Mouse (Mus musculus): Measurements from ENCODE around the gene Tctn3. TPM values are rescaled to one million over a fixed set of nuclear protein-coding genes. Genes with fewer than 3 reads are reported as not detected.

Tctn3 gene
- total and polyA plus RNA-seq, 2 experiments from 2014 or later: 15.9 to 28.7 TPM

- Histone ChIP-seq H3K4me1 (ENCODE audit: insufficient read depth, low read length) (no peaks in the 10 kb centered on the region), H3K9ac (replicated peaks; ENCODE audit: low read length, poor library complexity, severe bottlenecking) (no peak overlapping the region), H3K9me3 (ENCODE audit: low read length) (no peaks in the 10 kb centered on the region), H3K4me3 (ENCODE audit: low read depth, low read length) (no peak overlapping the region), H3K4me2 (ENCODE audit: low read depth, low read length, poor library complexity, severe bottlenecking) (no peak overlapping the region), H3K27ac (ENCODE audit: low read depth, low read length) (no peak overlapping the region), H3K27me3 (ENCODE audit: insufficient read depth, low read length) (no peaks in the 10 kb centered on the region), H3K36me3 (ENCODE audit: insufficient read depth, low read length) (peaks cover 59% of the 10 kb centered on the region)
- TF ChIP-seq CTCF (IDR thresholded peaks at IDR 0.05): no peak
- DNase-seq (ENCODE audit: low spot score): no peak
- no peak for ATAC-seq (ENCODE audit: low FRiP score)
- WGBS: 94% methylated on average over 14 of the region's 14 CpGs
These were observed 58.8 kb downstream of the Tctn3 start for GRCm38 (mm10) chr19:40553014-40553789.

DNA sequence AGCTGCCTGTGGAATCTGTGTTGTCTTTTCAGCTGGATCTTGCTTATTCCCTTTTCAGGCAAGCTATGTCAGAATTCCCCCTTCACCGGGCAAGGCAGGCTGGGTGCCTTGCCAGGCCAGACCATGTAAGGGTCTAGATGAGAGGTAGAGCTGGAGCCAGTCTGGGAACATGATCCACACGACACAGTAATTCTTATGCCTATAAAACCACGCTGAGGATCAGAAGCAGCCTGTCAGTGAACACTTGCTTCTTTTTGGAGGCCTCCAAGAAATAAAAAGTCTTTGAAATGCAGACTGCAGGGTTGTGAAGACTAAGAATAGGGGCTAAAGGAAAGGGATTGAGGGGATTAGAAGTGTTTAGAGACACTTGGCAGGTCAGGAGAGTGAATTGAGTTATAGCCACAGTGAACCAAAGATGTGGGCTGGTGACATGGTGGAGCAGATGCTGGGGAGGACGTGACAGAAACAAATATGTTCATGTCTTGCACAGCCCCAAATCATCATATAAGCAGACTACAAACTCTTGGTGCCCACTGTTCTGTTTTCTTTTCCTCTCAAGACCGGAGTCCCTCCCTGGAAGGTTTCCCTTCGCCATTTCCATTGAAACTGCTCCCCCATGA lies 62.4 kb downstream of the Tctn3 start:
- no peak overlapping the region for H3K4me3 ChIP-seq (ENCODE audit: low read depth, low read length)
- H3K9me3 ChIP-seq (ENCODE audit: low read length): no peaks in the 10 kb centered on the region
- H3K4me1 ChIP-seq (ENCODE audit: insufficient read depth, low read length): no peaks in the 10 kb centered on the region
- ATAC-seq (ENCODE audit: low FRiP score) (no peak), DNase-seq (ENCODE audit: low spot score) (no peak)
- WGBS: 34% methylated on average over 6 of the region's 6 CpGs
- H3K27me3 ChIP-seq (ENCODE audit: insufficient read depth, low read length): no peaks in the 10 kb centered on the region
- no peak overlapping the region for H3K27ac ChIP-seq (ENCODE audit: low read depth, low read length)
- H3K4me2 ChIP-seq (ENCODE audit: low read depth, low read length, poor library complexity, severe bottlenecking): no peak overlapping the region
- peaks cover 33% of the 10 kb centered on the region for H3K36me3 ChIP-seq (ENCODE audit: insufficient read depth, low read length)
- TF ChIP-seq CTCF (IDR thresholded peaks at IDR 0.05): no peak
- no peak overlapping the region for H3K9ac ChIP-seq (replicated peaks; ENCODE audit: low read length, poor library complexity, severe bottlenecking)

- DNase-seq (ENCODE audit: low spot score) (no peak), ATAC-seq (ENCODE audit: low FRiP score) (no peak)
- Histone ChIP-seq H3K4me1 (ENCODE audit: insufficient read depth, low read length) (no peaks in the 10 kb centered on the region), H3K9ac (replicated peaks; ENCODE audit: low read length, poor library complexity, severe bottlenecking) (no peak overlapping the region), H3K27me3 (ENCODE audit: insufficient read depth, low read length) (no peaks in the 10 kb centered on the region), H3K36me3 (ENCODE audit: insufficient read depth, low read length) (peaks cover 27% of the 10 kb centered on the region), H3K27ac (ENCODE audit: low read depth, low read length) (no peak overlapping the region), H3K9me3 (ENCODE audit: low read length) (no peaks in the 10 kb centered on the region), H3K4me3 (ENCODE audit: low read depth, low read length) (no peak overlapping the region), H3K4me2 (ENCODE audit: low read depth, low read length, poor library complexity, severe bottlenecking) (no peak overlapping the region)
- 26% methylated on average over 5 of the region's 5 CpGs for WGBS
- TF ChIP-seq CTCF (IDR thresholded peaks at IDR 0.05): peak; percentile 22; the same call in 1 of the 2 replicates
These were observed 63.1 kb downstream of the Tctn3 start for GRCm38 (mm10) chr19:40548796-40549515.

DNA sequence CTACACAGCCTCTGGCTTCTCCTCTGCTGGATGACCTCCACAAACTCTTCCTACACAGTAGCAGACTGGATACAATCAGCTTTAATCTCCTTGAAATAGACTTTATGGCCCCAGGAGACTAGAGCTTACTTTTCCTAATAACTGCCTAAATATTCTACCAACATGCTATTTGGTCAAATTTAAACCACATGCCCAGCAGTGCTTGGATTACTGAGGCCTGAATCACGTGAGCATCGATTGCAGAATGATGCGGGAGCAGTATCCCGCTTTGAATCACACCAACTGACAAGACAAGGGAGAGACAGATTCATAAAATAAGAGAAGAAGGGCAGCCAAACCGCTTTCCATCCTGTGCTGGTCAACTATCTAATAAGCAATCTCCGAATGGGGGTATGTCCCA lies 63.6 kb downstream of the Tctn3 start:
- Histone ChIP-seq H3K9me3 (ENCODE audit: low read length) (no peaks in the 10 kb centered on the region), H3K9ac (replicated peaks; ENCODE audit: low read length, poor library complexity, severe bottlenecking) (no peak overlapping the region), H3K36me3 (ENCODE audit: insufficient read depth, low read length) (peaks cover 21% of the 10 kb centered on the region), H3K4me1 (ENCODE audit: insufficient read depth, low read length) (no peaks in the 10 kb centered on the region), H3K27ac (ENCODE audit: low read depth, low read length) (no peak overlapping the region), H3K27me3 (ENCODE audit: insufficient read depth, low read length) (no peaks in the 10 kb centered on the region), H3K4me2 (ENCODE audit: low read depth, low read length, poor library complexity, severe bottlenecking) (no peak overlapping the region), H3K4me3 (ENCODE audit: low read depth, low read length) (no peak overlapping the region)
- WGBS: 69% methylated on average over 6 of the region's 6 CpGs
- TF ChIP-seq CTCF (IDR thresholded peaks at IDR 0.05): no peak
- ATAC-seq (ENCODE audit: low FRiP score) (no peak), DNase-seq (ENCODE audit: low spot score) (no peak)

Other genes starting within 250 kb of the Tctn3 start
- gene Sorbs1, start 98.5 kb downstream of the Tctn3 start, total RNA-seq (2014; rRNA removed): 53.1 and 74.1 TPM in 2 replicates
- gene Sorbs1, start 98.5 kb downstream of the Tctn3 start, polyA plus RNA-seq (2015; fragmentation: Nextera tagmentation; extraction: Ambion mirVana): 55.6 and 60.4 TPM in 2 replicates
- gene Aldh18a1, start 23.8 kb downstream of the Tctn3 start, total RNA-seq (2014; rRNA removed): 67.4 and 73.6 TPM in 2 replicates
- gene Aldh18a1, start 23.8 kb downstream of the Tctn3 start, polyA plus RNA-seq (2015; fragmentation: Nextera tagmentation; extraction: Ambion mirVana): 28.9 and 31.4 TPM in 2 replicates
- gene Entpd1, start 133 bp upstream of the Tctn3 start, total RNA-seq (2014; rRNA removed): 9.6 and 13.3 TPM in 2 replicates
- gene Entpd1, start 133 bp upstream of the Tctn3 start, polyA plus RNA-seq (2015; fragmentation: Nextera tagmentation; extraction: Ambion mirVana): 6.9 and 7.3 TPM in 2 replicates
- gene Cc2d2b, start 136.5 kb upstream of the Tctn3 start, total RNA-seq (2014; rRNA removed): 0.57 TPM in 1 of 2 replicates, not detected in the other
- gene Cc2d2b, start 136.5 kb upstream of the Tctn3 start, polyA plus RNA-seq (2015; fragmentation: Nextera tagmentation; extraction: Ambion mirVana): 0.28 and 0.31 TPM in 2 replicates
- 12.5 and 16.6 TPM in 2 replicates for gene Ccnj, start 219.0 kb upstream of the Tctn3 start, total RNA-seq (2014; rRNA removed)
- gene Ccnj, start 219.0 kb upstream of the Tctn3 start, polyA plus RNA-seq (2015; fragmentation: Nextera tagmentation; extraction: Ambion mirVana): 8.6 and 9.7 TPM in 2 replicates

All from midbrain, postnatal 0 days (tissue).